Mouse (Mus musculus) B cell, adult 62 days (primary cell): ENCODE data around the gene Pip5k1b. TPM values are rescaled to one million over a fixed set of nuclear protein-coding genes. Genes with fewer than 3 reads are reported as not detected.

Source experiments
- total RNA-seq: library from RNA; stranded (reverse); gene quantifications from 4 replicates; pipeline ENCODE4 v1.2.4, GENCODE M21; 2023

Pip5k1b gene
- total RNA-seq: 13.3 to 17.9 TPM (median 16.0 TPM) in 4 replicates

GRCm38 (mm10) chr19:24555466-24555903 lies at the start of gene Pip5k1b:
Pip5k1b (minus strand) TSS chr19:24555872.

DNA sequence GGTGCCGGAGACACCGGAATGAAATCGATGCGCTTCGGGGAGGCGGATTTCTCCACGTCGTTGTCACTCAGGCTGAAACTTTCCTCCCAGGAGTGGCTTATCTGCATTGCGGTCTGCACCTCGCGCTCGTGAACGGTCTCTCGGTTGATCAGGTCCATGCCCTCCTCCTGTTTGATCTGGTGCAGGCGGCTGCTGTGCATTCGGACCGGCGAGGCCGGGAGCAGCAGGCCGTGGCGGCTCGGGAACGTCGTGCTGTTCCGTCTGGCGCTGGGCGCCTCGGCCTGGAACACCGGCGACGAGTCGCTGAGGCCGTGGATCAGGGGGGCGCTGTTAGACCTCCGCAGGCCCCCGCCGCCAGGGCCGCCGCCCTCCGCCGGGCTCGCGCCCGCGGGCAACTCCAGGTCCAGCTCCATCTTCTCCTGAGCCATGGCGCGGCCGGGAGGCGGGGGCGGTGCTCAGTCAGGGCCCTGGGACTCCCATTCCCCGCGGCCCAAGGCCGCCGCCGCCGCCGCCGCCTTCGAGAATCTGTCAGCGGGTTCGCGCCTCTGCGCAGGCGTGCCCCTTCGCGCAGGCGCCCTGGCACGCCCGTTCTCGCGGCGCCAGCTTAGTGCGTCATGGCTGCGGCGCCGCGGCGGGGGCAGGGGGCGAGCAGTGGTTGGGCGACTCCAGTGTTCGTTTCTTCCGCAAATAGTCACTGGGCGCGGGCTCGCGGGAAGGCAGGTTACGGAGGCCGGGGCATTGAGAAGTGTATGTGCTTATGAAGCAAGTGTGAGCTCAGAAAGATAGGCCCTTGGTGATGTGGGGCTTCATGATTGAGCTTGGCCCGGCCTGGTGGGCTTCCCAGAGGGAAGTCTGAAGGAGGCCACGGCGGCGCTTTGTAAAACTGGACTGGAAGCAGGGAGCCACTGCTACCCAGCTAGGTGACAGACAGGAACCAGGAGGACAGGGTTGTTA lies 78.5 kb downstream of the Pip5k1b start, which contains the start of gene Fam122a:
Gene Fam122a (minus strand): TSS at position 428 of the 954 bp plus-strand sequence.

DNA sequence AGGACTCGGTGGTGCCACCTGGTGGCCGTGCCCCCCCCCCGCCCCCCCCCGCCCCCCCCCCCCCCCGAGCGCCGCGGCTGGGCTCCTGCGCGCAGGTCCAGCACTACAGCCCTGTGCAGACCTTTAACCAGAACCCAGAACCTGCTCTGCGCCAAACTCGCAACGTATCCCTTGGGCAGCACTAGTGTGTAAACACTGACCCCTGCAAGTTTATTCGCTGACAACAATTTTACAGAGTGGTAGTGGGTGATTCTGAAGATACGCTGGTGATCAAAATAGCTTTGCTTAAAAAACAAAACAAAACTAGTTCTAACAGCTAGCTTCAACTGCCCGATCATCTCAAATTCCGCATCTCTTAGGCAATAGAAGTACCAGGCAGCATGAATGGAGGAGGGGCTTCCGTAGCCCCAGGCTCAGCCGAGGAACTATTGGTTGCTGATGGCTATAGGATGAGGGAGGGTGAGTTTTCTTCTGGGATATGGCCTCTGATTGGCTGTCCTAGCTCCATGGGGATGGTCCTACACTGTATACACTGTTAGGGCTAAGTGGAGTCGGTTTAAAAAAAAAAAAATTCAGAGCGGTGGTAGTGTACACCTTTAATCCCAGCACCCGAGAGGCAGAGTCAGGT lies 275.0 kb downstream of the Pip5k1b start, which contains the start of gene Fxn:
Gene Fxn (minus strand): TSS at position 5 of the 628 bp plus-strand sequence.

Other genes starting within 250 kb of the Pip5k1b start
- gene Fam122a, start 78.5 kb downstream of the Pip5k1b start, total RNA-seq: 36.8 to 41.4 TPM (median 37.8 TPM) in 4 replicates
- gene Tmem252, start 118.1 kb upstream of the Pip5k1b start, total RNA-seq: not detected in 4 replicates